Mouse (Mus musculus): ENCODE measurements at regions not wholly inside any gene's neighbourhood (a gene's known extent, or its start where the extent isn't known, plus 50 kb on each side); places are given as distances from the start of the nearest gene placed in this dataset.

DNA sequence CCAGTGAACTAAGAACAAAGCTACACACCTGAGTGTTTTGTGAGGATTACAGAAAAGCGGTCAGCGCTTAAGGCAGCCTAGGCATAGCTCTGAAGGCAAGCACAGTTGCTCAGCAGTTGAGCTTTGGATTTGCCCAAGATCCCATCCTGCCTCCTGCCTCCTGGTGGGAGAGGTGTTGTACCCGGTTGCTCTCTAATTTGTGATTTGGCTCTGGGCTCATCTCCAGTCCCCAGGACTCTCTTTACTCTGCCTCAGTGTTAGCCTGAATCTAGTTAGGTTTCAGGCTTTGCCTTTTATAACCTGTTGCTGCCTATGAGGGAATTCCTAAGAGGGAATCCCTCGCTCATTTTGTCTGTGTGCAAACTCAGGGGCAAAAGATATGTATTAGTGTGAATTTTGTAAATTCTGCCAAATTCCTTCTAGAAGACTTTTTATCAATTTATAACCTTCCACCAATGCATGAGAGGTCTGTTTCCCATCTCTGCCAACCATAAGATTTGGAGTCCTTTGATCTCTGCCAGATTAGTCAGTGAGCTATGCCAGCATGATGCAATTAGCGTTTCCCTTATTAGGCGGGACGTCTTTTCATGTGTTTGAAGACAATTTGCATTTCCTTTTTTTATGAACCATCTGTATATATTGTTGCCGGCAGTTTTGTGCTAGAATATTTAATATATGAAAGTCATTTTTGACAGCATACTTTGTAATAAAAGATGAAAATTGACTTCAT is 176.4 kb downstream of the Gas1 start:
- TF ChIP-seq CTCF (IDR thresholded peaks at IDR 0.05), result no peak
- no peak for TF ChIP-seq POLR2A (IDR thresholded peaks at IDR 0.05; ENCODE audit: insufficient read depth, low read depth, low read length)

Data from heart, adult 2 months (tissue).